Mouse (Mus musculus): Measurements from ENCODE around the gene Akr1a1. TPM values are rescaled to one million over a fixed set of nuclear protein-coding genes. Genes with fewer than 3 reads are reported as not detected.
"Not testable (repeated sequence)": the region's sequence is repeated elsewhere in the genome, so short reads cannot be mapped to it uniquely, and the experiment has no call there.

Akr1a1 gene
- polyA plus RNA-seq, 1 experiment from 2014 or later, result 580 TPM

- H3K4me1 ChIP-seq, result no peaks in the 10 kb centered on the region
- no peak overlapping the region for H3K4me3 ChIP-seq
- H3K4me2 ChIP-seq, result no peak overlapping the region
- ATAC-seq (ENCODE audit: extremely low read depth, insufficient number of reproducible peaks, low FRiP score, low TSS enrichment), result no peak
- H3K9ac ChIP-seq, result no peak overlapping the region
- H3K9me3 ChIP-seq, result no peaks in the 10 kb centered on the region
- H3K36me3 ChIP-seq, result no peaks in the 10 kb centered on the region
- no peak overlapping the region for H3K27ac ChIP-seq (replicated peaks)
- H3K27me3 ChIP-seq (replicated peaks), result no peaks in the 10 kb centered on the region
- 59% methylated on average over 5 of the region's 5 CpGs for WGBS
Observed at GRCm38 (mm10) chr4:116679141-116679540, 27.7 kb upstream of the Akr1a1 start.

DNA sequence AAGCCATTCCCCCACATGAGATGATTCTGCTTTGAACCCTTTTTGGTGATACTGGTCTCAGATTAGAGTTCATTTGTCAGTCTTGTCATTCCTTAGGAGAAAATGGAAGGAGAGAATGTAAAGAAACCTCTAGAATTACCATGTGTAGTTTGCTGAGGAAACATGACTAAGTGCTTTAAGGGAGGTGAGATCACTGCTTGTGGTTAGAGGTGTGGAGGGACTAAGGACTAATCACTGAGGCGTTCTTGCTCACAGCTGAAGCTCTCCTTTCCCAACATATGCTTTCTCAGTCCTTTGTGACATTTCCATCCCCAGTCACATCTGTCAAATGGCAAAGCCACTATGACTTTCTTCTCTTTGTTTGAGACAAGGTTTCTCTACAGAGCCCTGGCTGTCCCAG is 26.3 kb upstream of the Akr1a1 start:
- Histone ChIP-seq H3K27me3 (replicated peaks) (no peaks in the 10 kb centered on the region), H3K27ac (replicated peaks) (no peak overlapping the region), H3K9me3 (no peaks in the 10 kb centered on the region), H3K9ac (no peak overlapping the region), H3K4me2 (no peak overlapping the region), H3K4me3 (no peak overlapping the region), H3K36me3 (no peaks in the 10 kb centered on the region), H3K4me1 (peaks cover 4% of the 10 kb centered on the region)
- WGBS, result 67% methylated on average over 1 of the region's 1 CpGs
- ATAC-seq (ENCODE audit: extremely low read depth, insufficient number of reproducible peaks, low FRiP score, low TSS enrichment), result no peak

GRCm38 (mm10) chr4:116676027-116676426 is 24.5 kb upstream of the Akr1a1 start:
- no peaks in the 10 kb centered on the region for H3K36me3 ChIP-seq
- no peak overlapping the region for H3K4me3 ChIP-seq
- no peaks in the 10 kb centered on the region for H3K27me3 ChIP-seq (replicated peaks)
- no peak overlapping the region for H3K27ac ChIP-seq (replicated peaks)
- H3K4me2 ChIP-seq, result no peak overlapping the region
- ATAC-seq (ENCODE audit: extremely low read depth, insufficient number of reproducible peaks, low FRiP score, low TSS enrichment), result no peak
- WGBS, result 64% methylated on average over 3 of the region's 3 CpGs
- no peak overlapping the region for H3K9ac ChIP-seq
- H3K4me1 ChIP-seq, result peaks cover 7% of the 10 kb centered on the region
- H3K9me3 ChIP-seq, result no peaks in the 10 kb centered on the region

DNA sequence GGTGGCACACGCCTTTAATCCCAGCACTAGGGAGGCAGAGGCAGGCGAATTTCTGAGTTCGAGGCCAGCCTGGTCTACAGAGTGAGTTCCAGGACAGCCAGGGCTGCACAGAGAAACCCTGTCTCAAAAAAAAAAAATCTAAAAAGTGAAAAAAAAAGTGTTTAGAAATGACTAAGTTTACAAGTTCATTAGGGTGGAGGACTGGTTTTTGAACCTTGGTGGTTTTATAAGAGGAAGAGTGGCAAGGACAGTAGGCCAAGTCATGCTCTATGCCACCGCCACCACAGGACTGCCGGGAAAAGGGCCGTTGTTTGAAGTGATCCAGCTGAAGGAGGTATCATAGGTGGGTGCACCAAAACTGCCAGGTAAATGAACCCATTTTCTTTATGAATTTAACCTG is 23.3 kb upstream of the Akr1a1 start:
- H3K4me3 ChIP-seq; H3K36me3 ChIP-seq; H3K27ac ChIP-seq (replicated peaks); H3K9ac ChIP-seq; H3K9me3 ChIP-seq; H3K4me2 ChIP-seq; H3K4me1 ChIP-seq; ATAC-seq (ENCODE audit: extremely low read depth, insufficient number of reproducible peaks, low FRiP score, low TSS enrichment); H3K27me3 ChIP-seq (replicated peaks): not testable (repeated sequence)
- 86% methylated on average over 6 of the region's 6 CpGs for WGBS

- no peak for ATAC-seq (ENCODE audit: extremely low read depth, insufficient number of reproducible peaks, low FRiP score, low TSS enrichment)
- 41% methylated on average over 2 of the region's 2 CpGs for WGBS
Observed at GRCm38 (mm10) chr4:116672785-116673184, 21.3 kb upstream of the Akr1a1 start.

GRCm38 (mm10) chr4:116669291-116669690 is 17.8 kb upstream of the Akr1a1 start:
- 61% methylated on average over 2 of the region's 2 CpGs for WGBS
- ATAC-seq (ENCODE audit: extremely low read depth, insufficient number of reproducible peaks, low FRiP score, low TSS enrichment), result no peak

More at GRCm38 (mm10) chr4:116672785-116673184, 21.3 kb upstream of the Akr1a1 start:
- H3K36me3 ChIP-seq, result no peaks in the 10 kb centered on the region
- no peak overlapping the region for H3K4me3 ChIP-seq
- H3K9me3 ChIP-seq, result no peaks in the 10 kb centered on the region
- no peak overlapping the region for H3K4me2 ChIP-seq
- H3K27me3 ChIP-seq (replicated peaks), result no peaks in the 10 kb centered on the region
- H3K27ac ChIP-seq (replicated peaks), result no peak overlapping the region
- H3K4me1 ChIP-seq, result peaks cover 10% of the 10 kb centered on the region
- H3K9ac ChIP-seq, result no peak overlapping the region

GRCm38 (mm10) chr4:116668145-116668544 is 16.7 kb upstream of the Akr1a1 start:
- H3K4me3 ChIP-seq, result no peak overlapping the region
- H3K4me2 ChIP-seq, result no peak overlapping the region
- peak overlapping the region; percentile 42; the same call in 1 of the 2 replicates for H3K27ac ChIP-seq (replicated peaks)
- H3K9me3 ChIP-seq, result no peaks in the 10 kb centered on the region
- H3K4me1 ChIP-seq, result peaks cover 9% of the 10 kb centered on the region
- ATAC-seq (ENCODE audit: extremely low read depth, insufficient number of reproducible peaks, low FRiP score, low TSS enrichment), result no peak
- no peaks in the 10 kb centered on the region for H3K36me3 ChIP-seq
- no peaks in the 10 kb centered on the region for H3K27me3 ChIP-seq (replicated peaks)
- H3K9ac ChIP-seq, result no peak overlapping the region
- 48% methylated on average over 3 of the region's 3 CpGs for WGBS

More at GRCm38 (mm10) chr4:116669291-116669690, 17.8 kb upstream of the Akr1a1 start:
- no peaks in the 10 kb centered on the region for H3K27me3 ChIP-seq (replicated peaks)
- H3K4me2 ChIP-seq, result no peak overlapping the region
- no peaks in the 10 kb centered on the region for H3K9me3 ChIP-seq
- H3K36me3 ChIP-seq, result no peaks in the 10 kb centered on the region
- no peak overlapping the region for H3K9ac ChIP-seq
- H3K27ac ChIP-seq (replicated peaks), result no peak overlapping the region
- peaks cover 10% of the 10 kb centered on the region for H3K4me1 ChIP-seq
- H3K4me3 ChIP-seq, result no peak overlapping the region

GRCm38 (mm10) chr4:116666625-116667024 is 15.1 kb upstream of the Akr1a1 start:
- no peaks in the 10 kb centered on the region for H3K36me3 ChIP-seq
- no peak overlapping the region for H3K27ac ChIP-seq (replicated peaks)
- no peaks in the 10 kb centered on the region for H3K9me3 ChIP-seq
- H3K4me3 ChIP-seq, result no peak overlapping the region
- no peak overlapping the region for H3K9ac ChIP-seq
- ATAC-seq (ENCODE audit: extremely low read depth, insufficient number of reproducible peaks, low FRiP score, low TSS enrichment), result no peak
- H3K27me3 ChIP-seq (replicated peaks), result no peaks in the 10 kb centered on the region
- H3K4me2 ChIP-seq, result no peak overlapping the region
- H3K4me1 ChIP-seq, result peaks cover 3% of the 10 kb centered on the region; the same call in 1 of the 2 replicates
- WGBS, result 45% methylated on average over 4 of the region's 4 CpGs

- 86% methylated on average over 1 of the region's 1 CpGs for WGBS
- H3K4me3 ChIP-seq, result no peak overlapping the region
- no peaks in the 10 kb centered on the region for H3K27me3 ChIP-seq (replicated peaks)
Observed at GRCm38 (mm10) chr4:116661998-116662397, 10.5 kb upstream of the Akr1a1 start.

GRCm38 (mm10) chr4:116660829-116661228 is 9.3 kb upstream of the Akr1a1 start:
- H3K4me2 ChIP-seq, result no peak overlapping the region
- H3K4me3 ChIP-seq, result no peak overlapping the region
- H3K4me1 ChIP-seq, result 0 out of 2 replicates have a peak, but pooled peaks cover under 1% of the 10 kb centered on the region
- no peak for ATAC-seq (ENCODE audit: extremely low read depth, insufficient number of reproducible peaks, low FRiP score, low TSS enrichment)
- no peak overlapping the region for H3K9ac ChIP-seq
- no peaks in the 10 kb centered on the region for H3K27me3 ChIP-seq (replicated peaks)
- H3K27ac ChIP-seq (replicated peaks), result no peak overlapping the region
- H3K36me3 ChIP-seq, result no peaks in the 10 kb centered on the region
- 65% methylated on average over 6 of the region's 6 CpGs for WGBS
- no peaks in the 10 kb centered on the region for H3K9me3 ChIP-seq

More at GRCm38 (mm10) chr4:116661998-116662397, 10.5 kb upstream of the Akr1a1 start:
- H3K9me3 ChIP-seq, result no peaks in the 10 kb centered on the region
- no peak overlapping the region for H3K4me2 ChIP-seq
- no peak for ATAC-seq (ENCODE audit: extremely low read depth, insufficient number of reproducible peaks, low FRiP score, low TSS enrichment)
- H3K27ac ChIP-seq (replicated peaks), result no peak overlapping the region
- H3K9ac ChIP-seq, result no peak overlapping the region
- H3K4me1 ChIP-seq, result no peaks in the 10 kb centered on the region
- no peaks in the 10 kb centered on the region for H3K36me3 ChIP-seq

DNA sequence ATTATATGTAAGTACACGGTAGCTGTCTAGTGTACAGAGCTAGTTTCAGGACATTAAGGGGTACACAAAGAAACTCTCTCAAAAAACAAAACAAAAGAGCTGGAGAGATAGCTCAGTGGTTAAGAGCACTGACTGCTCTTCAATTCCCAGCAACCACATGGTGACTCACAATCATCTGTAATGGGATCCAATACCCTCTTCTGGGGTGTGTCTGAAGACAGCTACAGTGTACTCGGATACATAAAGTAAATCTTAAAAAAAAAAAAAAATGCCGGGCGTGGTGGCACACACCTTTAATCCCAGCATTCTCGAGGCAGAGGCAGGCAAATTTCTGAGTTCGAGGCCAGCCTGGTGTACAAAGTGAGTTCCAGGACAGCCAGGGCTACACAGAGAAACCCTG is 8.4 kb upstream of the Akr1a1 start:
- not testable (repeated sequence) for ATAC-seq (ENCODE audit: extremely low read depth, insufficient number of reproducible peaks, low FRiP score, low TSS enrichment); H3K4me1 ChIP-seq; H3K9ac ChIP-seq; H3K4me2 ChIP-seq; H3K36me3 ChIP-seq; H3K27me3 ChIP-seq (replicated peaks); H3K27ac ChIP-seq (replicated peaks); H3K9me3 ChIP-seq; H3K4me3 ChIP-seq
- 79% methylated on average over 6 of the region's 6 CpGs for WGBS

- 69% methylated on average over 2 of the region's 2 CpGs for WGBS
- no peak for ATAC-seq (ENCODE audit: extremely low read depth, insufficient number of reproducible peaks, low FRiP score, low TSS enrichment)
Observed at GRCm38 (mm10) chr4:116659474-116659873, 8.0 kb upstream of the Akr1a1 start.

More at GRCm38 (mm10) chr4:116659474-116659873, 8.0 kb upstream of the Akr1a1 start:
- Histone ChIP-seq H3K4me2 (no peak overlapping the region), H3K4me1 (0 out of 2 replicates have a peak, but pooled peaks cover 3% of the 10 kb centered on the region), H3K36me3 (no peaks in the 10 kb centered on the region), H3K4me3 (no peak overlapping the region), H3K27ac (replicated peaks) (no peak overlapping the region), H3K9ac (no peak overlapping the region), H3K9me3 (no peaks in the 10 kb centered on the region), H3K27me3 (replicated peaks) (no peaks in the 10 kb centered on the region)
